Mouse (Mus musculus) frontal cortex, postnatal 14 days (tissue): ENCODE results near the gene Apobec2.

Experiments
- DNase-seq, 2 experiments: peaks; one replicate each; pipeline ENCODE4 v3.0.0; 2022; ENCODE audit warnings: low spot score in 2 of 2

Apobec2 gene

DNA sequence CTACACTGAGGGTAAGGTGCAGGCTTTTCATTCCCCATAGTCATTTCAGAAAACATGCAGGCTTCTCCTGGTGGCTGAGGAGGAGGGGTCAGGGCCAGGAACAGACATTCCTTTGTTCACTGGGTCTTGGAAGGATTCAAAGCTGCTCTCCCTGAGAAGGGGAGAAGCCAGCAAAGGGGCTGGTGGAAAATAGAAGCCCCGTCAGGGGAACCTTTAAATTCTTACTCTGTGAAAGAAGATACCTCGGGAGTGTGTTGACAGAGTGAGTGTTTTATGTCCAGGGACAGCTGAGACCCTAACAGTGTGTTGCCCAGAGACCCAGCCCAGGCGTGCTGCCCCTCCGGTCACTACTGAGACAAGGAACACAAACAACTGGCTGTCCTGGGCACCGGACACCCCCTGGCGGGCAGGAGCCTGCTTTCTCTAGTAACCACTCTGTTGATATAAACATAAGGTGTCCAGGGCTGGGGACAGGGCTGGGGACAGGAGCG is 4.7 kb upstream of the Apobec2 start:
- no peak for DNase-seq

DNA sequence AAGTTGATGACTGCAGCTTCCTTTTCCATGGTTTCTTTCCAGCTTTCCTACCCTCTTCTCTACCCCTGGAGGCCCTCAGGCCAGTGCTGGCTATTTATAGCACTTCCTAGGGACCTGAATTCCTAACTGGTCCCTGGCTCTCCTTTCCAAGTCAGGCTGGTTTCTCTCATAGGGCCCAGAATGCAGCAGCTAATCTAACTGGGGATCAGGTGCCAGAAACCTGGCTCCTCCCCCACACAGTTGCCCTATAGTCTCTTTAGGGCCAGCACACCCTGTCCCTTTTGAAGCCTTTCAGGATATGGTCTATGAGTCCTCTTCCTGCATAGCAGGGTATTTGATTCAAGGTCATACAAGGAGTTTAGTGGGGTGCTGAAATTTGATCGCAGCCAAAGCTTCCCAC is 3.8 kb upstream of the Apobec2 start:
- no peak for DNase-seq

GRCm38 (mm10) chr17:48434479-48434878 is 1.7 kb upstream of the Apobec2 start:
- DNase-seq, result no peak

DNA sequence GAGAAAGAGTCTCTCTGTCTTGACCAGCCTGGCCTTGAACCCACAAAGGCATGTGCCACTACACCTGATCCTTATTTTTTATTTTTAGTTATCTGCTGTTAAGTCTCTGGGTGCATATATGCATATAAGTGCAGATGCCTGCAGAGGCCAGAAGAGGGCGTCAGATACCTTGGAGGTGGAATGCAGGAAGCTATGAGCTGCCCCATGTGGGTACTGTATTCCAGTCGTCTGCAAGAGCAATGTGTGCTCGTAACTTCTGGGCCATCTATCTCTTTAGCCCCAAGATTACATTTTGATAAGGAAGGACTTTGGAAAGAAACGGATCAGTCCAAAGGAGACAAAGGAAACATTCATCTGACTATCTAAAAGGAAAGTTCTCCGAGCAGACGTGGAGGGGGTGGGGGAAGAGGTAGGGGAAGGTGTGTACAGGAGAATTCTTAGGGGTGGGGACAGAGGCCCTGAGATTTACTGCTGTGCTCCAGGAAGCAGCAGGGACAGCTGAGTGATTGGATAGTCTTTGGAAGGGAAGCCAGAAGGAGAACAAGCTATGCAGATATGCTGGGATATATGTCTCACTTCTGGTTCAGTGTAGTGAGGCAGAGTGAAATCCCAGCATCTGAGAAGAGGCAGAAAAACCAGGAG is 1.1 kb upstream of the Apobec2 start:
- DNase-seq, result no peak

DNA sequence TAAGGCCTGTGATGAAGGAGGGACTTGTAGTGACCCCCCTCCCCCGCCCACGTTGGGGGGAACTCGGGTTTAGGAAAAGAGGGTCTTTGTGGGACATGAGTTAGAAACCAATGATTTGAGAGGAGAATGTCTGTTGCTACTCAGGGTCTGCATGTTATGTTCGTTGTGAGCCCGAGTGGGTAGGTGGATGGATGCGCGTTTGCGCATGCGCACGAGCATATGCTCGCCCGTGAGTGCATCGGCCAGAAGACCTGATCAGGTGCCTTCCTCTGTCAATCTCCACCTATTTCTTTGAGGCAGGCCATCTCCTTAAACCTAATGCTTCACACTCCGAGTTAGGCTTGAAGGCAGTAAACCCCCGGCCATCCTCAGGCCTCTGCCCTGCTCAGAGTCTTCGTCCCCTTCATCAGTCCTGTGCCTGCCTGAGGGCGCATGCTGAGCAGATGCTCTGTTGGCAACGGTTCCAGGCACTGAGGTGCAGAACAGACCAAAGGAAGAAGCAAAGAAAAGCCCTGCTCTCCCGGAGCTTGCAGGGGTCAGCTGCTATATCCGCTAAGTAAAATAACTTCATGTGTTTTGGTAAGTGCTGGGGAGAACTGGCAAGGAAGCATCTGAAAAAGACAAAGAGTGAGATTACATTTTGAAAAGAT is 401 bp upstream of the Apobec2 start:
- no peak for DNase-seq

- DNase-seq, result no peak
Measured at GRCm38 (mm10) chr17:48431054-48431453, 1.7 kb downstream of the Apobec2 start.

GRCm38 (mm10) chr17:48430394-48430793 is 2.3 kb downstream of the Apobec2 start:
- no peak for DNase-seq

- DNase-seq, result no peak
Measured at GRCm38 (mm10) chr17:48427852-48428530, 4.7 kb downstream of the Apobec2 start.

- DNase-seq, result no peak
Measured at GRCm38 (mm10) chr17:48426991-48427750, 5.6 kb downstream of the Apobec2 start.

GRCm38 (mm10) chr17:48425823-48426612 is 6.7 kb downstream of the Apobec2 start:
- DNase-seq, result no peak

DNA sequence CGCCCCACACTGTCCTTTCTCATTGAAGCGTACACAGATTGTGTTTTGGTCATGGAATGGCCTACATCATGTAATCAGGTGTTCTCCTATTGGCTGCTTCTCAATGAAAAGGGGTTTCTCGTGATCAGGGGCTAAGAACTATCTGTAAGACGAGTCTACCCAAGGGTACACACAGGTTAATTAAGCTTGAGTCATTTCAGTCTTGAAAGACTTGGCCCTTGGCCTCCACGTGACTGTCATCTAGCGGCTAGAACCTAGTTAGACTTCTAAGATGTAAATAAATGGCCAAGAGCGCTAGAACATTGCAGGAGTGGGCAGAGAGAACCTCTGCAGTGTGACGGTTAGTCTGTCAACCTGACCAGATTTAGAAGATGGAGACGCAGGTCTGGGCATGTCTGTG is 8.5 kb downstream of the Apobec2 start:
- no peak for DNase-seq

DNA sequence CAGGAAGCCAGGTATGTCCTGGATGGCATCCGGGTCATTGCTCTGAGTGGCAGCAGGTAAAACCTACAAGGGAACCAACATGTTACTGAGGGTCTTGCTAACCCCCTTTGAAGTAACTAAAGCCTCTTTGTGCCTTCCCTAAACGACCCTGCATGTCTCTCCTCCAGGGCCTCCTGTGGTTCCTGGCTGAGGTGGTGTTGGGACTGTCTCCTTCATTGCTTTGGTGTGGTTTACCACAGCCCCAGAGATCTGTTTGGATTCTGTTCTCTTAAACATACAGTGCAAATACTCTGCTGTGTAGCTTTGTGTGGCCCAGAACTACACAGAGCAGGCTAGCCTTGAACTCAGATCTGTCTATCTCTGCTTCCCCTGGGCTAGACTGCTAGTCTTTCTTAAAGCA is 13.2 kb downstream of the Apobec2 start:
- DNase-seq, result no peak

- DNase-seq, result no peak
Measured at GRCm38 (mm10) chr17:48418781-48419180, 13.9 kb downstream of the Apobec2 start.

DNA sequence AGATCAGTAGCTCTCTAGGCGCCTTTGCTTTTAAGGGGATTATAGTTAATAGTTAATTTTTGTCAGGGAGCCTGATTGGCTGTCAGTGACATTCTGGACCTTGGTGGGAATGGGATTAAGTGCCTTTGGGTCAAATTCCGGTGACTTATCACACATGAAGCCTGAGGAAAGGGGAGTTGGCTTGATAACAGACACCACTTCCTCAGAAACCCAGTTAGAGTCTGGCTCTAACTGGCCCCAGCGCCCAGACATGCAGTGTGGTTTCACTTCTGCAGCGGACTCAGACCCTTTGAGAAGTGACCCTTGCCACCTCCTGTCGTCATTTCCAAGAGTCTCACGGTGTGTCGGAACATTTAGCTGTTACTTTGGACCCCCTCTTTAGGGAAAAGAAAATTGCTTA is 14.6 kb downstream of the Apobec2 start:
- no peak for DNase-seq

DNA sequence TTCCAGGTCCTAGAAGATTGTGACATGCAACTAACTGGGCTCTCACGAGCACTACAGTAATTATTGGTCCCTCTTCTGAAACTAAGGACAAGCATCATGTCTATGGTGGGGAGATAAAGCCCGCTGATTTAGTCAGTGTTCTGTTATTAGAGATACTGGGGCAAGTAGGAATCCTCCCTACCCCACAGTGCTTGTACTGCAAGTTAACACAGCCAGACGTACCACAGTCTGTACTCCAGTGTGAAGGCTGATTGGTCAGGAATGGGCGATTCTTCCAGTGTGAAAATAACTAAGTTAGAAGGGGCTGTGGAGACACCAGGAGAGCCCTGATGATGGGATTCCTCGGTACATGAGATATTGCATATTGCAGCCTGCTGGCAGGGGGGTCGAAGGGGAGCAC is 15.2 kb downstream of the Apobec2 start:
- DNase-seq, result no peak

GRCm38 (mm10) chr17:48416425-48417195 is 16.1 kb downstream of the Apobec2 start:
- peak in 1 of 2 experiments; percentile 59 for DNase-seq

DNA sequence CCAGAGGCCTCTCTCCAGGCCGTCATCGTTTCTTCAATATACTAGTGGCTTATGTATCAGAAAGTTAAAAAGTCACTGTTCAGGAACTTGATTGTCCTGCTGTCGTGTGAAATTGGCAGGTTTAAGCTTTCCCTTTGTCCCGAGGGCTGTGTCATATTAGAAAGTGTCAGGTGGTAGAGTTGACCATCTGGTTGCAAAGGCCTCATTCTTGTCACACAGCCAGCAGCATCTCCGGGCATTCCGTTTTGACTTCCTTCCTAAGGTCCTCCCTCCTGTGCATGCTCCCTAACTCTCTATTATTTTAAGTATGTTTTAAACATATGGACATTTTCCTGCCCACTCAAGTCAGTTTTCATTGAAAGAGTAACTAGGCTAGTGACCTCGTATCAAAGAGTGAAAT is 16.7 kb downstream of the Apobec2 start:
- DNase-seq, result no peak

- DNase-seq, result no peak
Measured at GRCm38 (mm10) chr17:48411241-48411640, 21.5 kb downstream of the Apobec2 start.

DNA sequence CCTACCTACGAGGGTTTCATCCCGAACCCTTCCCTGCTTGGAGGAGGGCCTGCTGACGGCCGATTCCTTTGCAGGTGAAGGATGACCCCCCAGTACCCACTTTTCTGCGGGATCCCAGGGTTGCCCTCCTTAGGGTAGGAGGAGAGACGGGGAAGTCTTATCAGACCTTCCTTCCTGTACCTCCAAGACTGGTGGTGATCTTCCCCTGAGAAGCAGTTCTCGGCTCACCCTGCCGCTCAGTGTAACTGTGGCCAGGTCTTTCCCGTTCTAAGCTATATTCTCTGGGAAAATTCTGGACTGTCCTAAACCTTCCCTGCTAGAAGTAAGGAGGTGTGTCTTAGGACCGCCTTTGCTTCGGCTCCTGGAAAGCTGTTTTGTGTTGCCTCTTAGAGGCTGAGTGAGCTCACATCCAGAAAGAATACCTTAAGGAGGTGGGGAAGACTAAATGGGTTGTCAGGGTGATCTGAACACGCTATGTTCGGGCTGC is 22.4 kb downstream of the Apobec2 start:
- no peak for DNase-seq
